Mouse (Mus musculus) 416B (cell line): Measurements from ENCODE around the gene Rnf43.

ENCODE experiments used
- DNase-seq: peaks from one replicate; pipeline ENCODE4 v3.0.0; 2011; ENCODE audit warnings: low read depth

The Rnf43 gene

GRCm38 (mm10) chr11:87712188-87712587 lies 49.7 kb downstream of the Rnf43 start:
- DNase-seq, result no peak

- DNase-seq, result peak; percentile 48
Measured at GRCm38 (mm10) chr11:87715999-87716398, 53.5 kb downstream of the Rnf43 start.

GRCm38 (mm10) chr11:87719526-87719925 lies 57.0 kb downstream of the Rnf43 start:
- DNase-seq, result peak; percentile 49

GRCm38 (mm10) chr11:87720324-87720723 lies 57.8 kb downstream of the Rnf43 start:
- DNase-seq, result no peak

- no peak for DNase-seq
Measured at GRCm38 (mm10) chr11:87720839-87721238, 58.3 kb downstream of the Rnf43 start.

- no peak for DNase-seq
Measured at GRCm38 (mm10) chr11:87722168-87722567, 59.6 kb downstream of the Rnf43 start.

- peak; percentile 35 for DNase-seq
Measured at GRCm38 (mm10) chr11:87722891-87723290, 60.4 kb downstream of the Rnf43 start.

- peak; percentile 36 for DNase-seq
Measured at GRCm38 (mm10) chr11:87725515-87725914, 63.0 kb downstream of the Rnf43 start.

- peak; percentile 69 for DNase-seq
Measured at GRCm38 (mm10) chr11:87725964-87726562, 63.5 kb downstream of the Rnf43 start.

- DNase-seq, result no peak
Measured at GRCm38 (mm10) chr11:87727021-87727420, 64.5 kb downstream of the Rnf43 start.

- no peak for DNase-seq
Measured at GRCm38 (mm10) chr11:87727471-87727870, 64.9 kb downstream of the Rnf43 start.

GRCm38 (mm10) chr11:87728850-87729592 lies 66.5 kb downstream of the Rnf43 start:
- no peak for DNase-seq

- no peak for DNase-seq
Measured at GRCm38 (mm10) chr11:87729593-87730185, 67.2 kb downstream of the Rnf43 start.

GRCm38 (mm10) chr11:87730652-87731310 lies 68.3 kb downstream of the Rnf43 start:
- no peak for DNase-seq

GRCm38 (mm10) chr11:87734346-87734745 lies 71.8 kb downstream of the Rnf43 start:
- no peak for DNase-seq

GRCm38 (mm10) chr11:87735691-87736090 lies 73.2 kb downstream of the Rnf43 start:
- DNase-seq, result no peak

GRCm38 (mm10) chr11:87736647-87737134 lies 74.2 kb downstream of the Rnf43 start:
- peak; percentile 83 for DNase-seq

- peak; percentile 95 for DNase-seq
Measured at GRCm38 (mm10) chr11:87737175-87737740, 74.7 kb downstream of the Rnf43 start, which contains the start of gene Supt4a. Supt4a (plus strand) TSS chr11:87737552.

- DNase-seq, result no peak
Measured at GRCm38 (mm10) chr11:87743691-87744090, 81.2 kb downstream of the Rnf43 start.

- no peak for DNase-seq
Measured at GRCm38 (mm10) chr11:87744964-87745363, 82.4 kb downstream of the Rnf43 start.

GRCm38 (mm10) chr11:87745632-87746555 lies 83.4 kb downstream of the Rnf43 start:
- DNase-seq, result no peak
